Comparison of ENCODE assay signal across 22 mouse cellular contexts in the genomic region with DNA sequence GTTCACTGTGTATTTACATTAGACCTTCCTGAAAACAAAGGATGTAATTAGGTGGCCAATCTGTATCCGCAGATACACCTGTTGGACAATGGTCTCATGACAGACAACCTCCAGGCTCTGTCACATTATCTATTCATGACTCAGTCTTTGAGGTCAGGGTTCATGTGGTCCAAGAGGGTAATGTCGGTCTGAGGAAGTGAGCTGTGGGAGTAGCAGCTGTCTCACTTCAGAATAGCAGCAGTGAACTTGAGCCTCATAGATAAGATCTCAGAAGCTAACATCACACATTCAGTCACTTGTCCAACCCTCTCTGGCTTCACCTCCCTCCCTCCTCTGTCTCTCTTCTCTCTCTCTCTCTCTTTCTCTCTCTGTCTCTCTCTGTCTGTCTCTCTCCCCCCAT. TPM values are rescaled to one million over a fixed set of nuclear protein-coding genes. Genes with fewer than 3 reads are reported as not detected.
A peak's percentile ranks its signal among the peaks of the same experiment; 100 is the strongest.
DNase-seq lines count a peak whose midpoint lies in the region; ATAC-seq and TF ChIP-seq lines count a peak whose summit lies in the region.
"Had no signal": no experiment of that assay in that cellular context is flagged by ENCODE, and none has a peak within 500 bp of the region (broad histone marks: within the 10 kb centered on the region; RNA-seq: fewer than 3 reads in every experiment).

No protein-coding gene starts in this region.

- no peak overlapping the region for H3K27ac ChIP-seq in intestine, embryonic 16.5 days (ENCODE audit: low read length)
- H3K27ac ChIP-seq in small intestine, adult 2 months (ENCODE audit: insufficient read depth, low read depth, low read length): peak overlapping the region; percentile 66
- H3K27ac ChIP-seq: embryonic facial prominence, embryonic 15.5 days; heart, embryonic 15.5 days; liver, embryonic 14.5 days; midbrain, embryonic 13.5 days had no signal

- H3K27me3 ChIP-seq in G1E (ENCODE audit: insufficient read depth, low read length): peaks cover 4% of the 10 kb centered on the region; the same call in 1 of the 2 replicates
- no peaks in the 10 kb centered on the region for H3K27me3 ChIP-seq in intestine, embryonic 16.5 days (replicated peaks; ENCODE audit: control insufficient read depth, insufficient read depth, low read length)
- H3K27me3 ChIP-seq in small intestine, adult 2 months (ENCODE audit: control insufficient read depth, insufficient read depth, low read length): no peaks in the 10 kb centered on the region
- H3K27me3 ChIP-seq: embryonic facial prominence, embryonic 15.5 days; Patski had no signal

- 33% methylated on average over 2 of the region's 2 CpGs for WGBS in intestine, embryonic 16.5 days
- WGBS in small intestine, adult 2 months: 8% methylated on average over 2 of the region's 2 CpGs

- no peak for TF ChIP-seq POLR2A in small intestine, adult 2 months (IDR thresholded peaks at IDR 0.05; ENCODE audit: low read depth, low read length)

- H3K4me1 ChIP-seq in G1E (ENCODE audit: insufficient read depth, low read depth, low read length): peaks cover 42% of the 10 kb centered on the region
- peaks cover 18% of the 10 kb centered on the region for H3K4me1 ChIP-seq in intestine, embryonic 16.5 days (ENCODE audit: control insufficient read depth, insufficient read depth, low read length)
- H3K4me1 ChIP-seq in small intestine, adult 2 months (ENCODE audit: control insufficient read depth, insufficient read depth, insufficient read length, low read length): peaks cover 15% of the 10 kb centered on the region

- no peak overlapping the region for H3K4me3 ChIP-seq in G1E (ENCODE audit: low read depth, low read length)
- H3K4me3 ChIP-seq in intestine, embryonic 16.5 days (ENCODE audit: low read length): no peak overlapping the region
- no peak overlapping the region for H3K4me3 ChIP-seq in small intestine, adult 2 months (ENCODE audit: low read depth, low read length)
- H3K4me3 ChIP-seq: embryonic facial prominence, embryonic 15.5 days; heart, embryonic 15.5 days; midbrain, embryonic 13.5 days had no signal

- peak; percentile 39 for DNase-seq in embryo, embryonic 10 days (ENCODE audit: low spot score)
- no peak for DNase-seq in embryo, embryonic 11 days
- DNase-seq in G1E (ENCODE audit: low spot score): no peak
- no peak for DNase-seq in thymus, postnatal 14 days
- DNase-seq in layer of hippocampus, postnatal 25 days (ENCODE audit: extremely low spot score in 1 of 2, low spot score in 1 of 2): no peak
- no peak for DNase-seq in heart, adult 11 months
- DNase-seq: adrenal gland, postnatal 14 days; cerebellum, adult 9-11 months; heart, adult 18-20 months; heart, postnatal 4 days; layer of hippocampus, postnatal 36 days; right cerebral cortex, postnatal 14 days; thymus, postnatal 36 days had no signal

- ATAC-seq in G1E (ENCODE audit: extremely low read depth, insufficient number of reproducible peaks, low FRiP score, poor library complexity, severe bottlenecking): peak; percentile 76
- peak; percentile 91 for ATAC-seq in intestine, embryonic 16.5 days
- ATAC-seq: activated CD4-positive, CD25-positive, alpha-beta regulatory T cell, adult 4 months; hindbrain, embryonic 16.5 days; midbrain, embryonic 13.5 days; Patski had no signal

- H3K9ac ChIP-seq in intestine, embryonic 16.5 days (ENCODE audit: low read depth, low read length): no peak overlapping the region
- H3K9ac ChIP-seq: embryonic facial prominence, embryonic 15.5 days; heart, embryonic 15.5 days; liver, embryonic 14.5 days; midbrain, embryonic 13.5 days had no signal

- no peaks in the 10 kb centered on the region for H3K9me3 ChIP-seq in G1E (replicated peaks)
- no peaks in the 10 kb centered on the region for H3K9me3 ChIP-seq in intestine, embryonic 16.5 days (ENCODE audit: control insufficient read depth, low read length)
- H3K9me3 ChIP-seq: embryonic facial prominence, embryonic 15.5 days; heart, embryonic 15.5 days; midbrain, embryonic 13.5 days had no signal

- no peak overlapping the region for H3K4me2 ChIP-seq in intestine, embryonic 16.5 days (ENCODE audit: low read depth, low read length)
- H3K4me2 ChIP-seq: embryonic facial prominence, embryonic 15.5 days; heart, embryonic 15.5 days; midbrain, embryonic 13.5 days had no signal

- no peaks in the 10 kb centered on the region for H3K36me3 ChIP-seq in G1E (replicated peaks)
- no peaks in the 10 kb centered on the region for H3K36me3 ChIP-seq in intestine, embryonic 16.5 days (ENCODE audit: control insufficient read depth, insufficient read depth, low read length)
- no peaks in the 10 kb centered on the region for H3K36me3 ChIP-seq in small intestine, adult 2 months (ENCODE audit: control insufficient read depth, insufficient read depth, low read length)
- H3K36me3 ChIP-seq: embryonic facial prominence, embryonic 15.5 days; heart, embryonic 15.5 days; midbrain, embryonic 13.5 days had no signal

- TF ChIP-seq CTCF in G1E (IDR thresholded peaks at IDR 0.05; ENCODE audit: low read depth, low read length): no peak
- TF ChIP-seq CTCF in small intestine, adult 2 months (IDR thresholded peaks at IDR 0.05; ENCODE audit: extremely low read depth, insufficient read length, insufficient replicate concordance, low read depth, low read length): no peak

RNA-seq across cellular contexts. Expression of a gene that starts 6.6 kb away (rescaled TPM):
- total RNA-seq in G1E (2014; fragmentation: Nextera tagmentation) (84.4 and 84.8 TPM in 2 replicates), G1E (2017) (54.1 and 55.7 TPM in 2 replicates)
- 58.7 and 65.9 TPM in 2 replicates for polyA plus RNA-seq in G1E (2012)
- 3.4 and 3.8 TPM in 2 replicates for polyA plus RNA-seq in intestine, embryonic 16.5 days (2015; fragmentation: Nextera tagmentation; extraction: Ambion mirVana)
- 10.5 and 15.1 TPM in 2 replicates for polyA plus RNA-seq in small intestine, adult 2 months (2012; rRNA removed)
- 1 to 10 TPM; 5.5 to 6.1 TPM for total RNA-seq in layer of hippocampus, postnatal 25 days (2021)
- polyA plus RNA-seq: activated CD4-positive, CD25-positive, alpha-beta regulatory T cell, adult 4 months had no signal

RNA-seq across cellular contexts. Expression of a gene that starts 40.4 kb away (rescaled TPM):
- total RNA-seq in G1E (2014; fragmentation: Nextera tagmentation): not detected in 2 replicates
- total RNA-seq in G1E (2017): 3.7 and 6.7 TPM in 2 replicates
- polyA plus RNA-seq in G1E (2012): 0.05 and 0.07 TPM in 2 replicates
- polyA plus RNA-seq in intestine, embryonic 16.5 days (2015; fragmentation: Nextera tagmentation; extraction: Ambion mirVana): 0.37 and 0.49 TPM in 2 replicates
- 0.10 and 0.13 TPM in 2 replicates for polyA plus RNA-seq in small intestine, adult 2 months (2012; rRNA removed)
- total RNA-seq in layer of hippocampus, postnatal 25 days (2021): 10 to 100 TPM in 1 of 2 experiments, 1 to 10 TPM in 1; 8.0 to 13.6 TPM
- total RNA-seq: heart, postnatal 4 days had no signal
- polyA plus RNA-seq: activated CD4-positive, CD25-positive, alpha-beta regulatory T cell, adult 4 months had no signal
